Mouse (Mus musculus): ENCODE measurements at regions not wholly inside any gene's neighbourhood (a gene's known extent, or its start where the extent isn't known, plus 50 kb on each side); places are given as distances from the start of the nearest gene placed in this dataset.

DNA sequence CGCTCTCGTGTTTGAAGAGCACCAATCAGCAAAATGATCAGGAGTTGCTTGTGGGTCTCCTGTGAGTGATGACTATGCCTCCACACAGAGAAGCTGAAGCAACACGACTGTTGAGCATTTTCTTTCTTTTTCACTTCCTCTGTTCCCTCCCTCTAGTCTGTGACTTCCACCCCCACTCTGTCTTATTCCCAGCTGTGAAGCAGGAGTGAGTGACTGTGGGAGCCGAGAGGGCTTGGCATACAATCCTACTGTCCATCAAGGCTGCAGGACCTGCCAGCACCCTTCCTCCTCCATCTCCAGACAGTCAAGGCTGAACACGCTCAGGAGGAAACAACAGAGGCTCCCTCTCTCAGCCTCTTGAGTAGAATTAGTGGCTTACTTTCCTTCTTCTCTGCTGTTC is 401.3 kb downstream of the Plcl1 start:
- no peak for TF ChIP-seq CTCF (IDR thresholded peaks at IDR 0.05; ENCODE audit: control insufficient read depth, insufficient read depth, insufficient replicate concordance, low read depth, low read length)
- no peak for TF ChIP-seq POLR2A (IDR thresholded peaks at IDR 0.05; ENCODE audit: control insufficient read depth, low read depth, low read length)
- Histone ChIP-seq H3K4me1 (ENCODE audit: control insufficient read depth, insufficient read depth, low read length) (no peaks in the 10 kb centered on the region), H3K4me3 (ENCODE audit: control insufficient read depth, low read depth, low read length) (no peak overlapping the region), H3K27ac (ENCODE audit: control insufficient read depth, insufficient read depth, low read depth, low read length) (no peak overlapping the region), H3K36me3 (ENCODE audit: control insufficient read depth, insufficient read depth, low read length) (no peaks in the 10 kb centered on the region), H3K27me3 (ENCODE audit: control insufficient read depth, insufficient read depth, low read length) (no peaks in the 10 kb centered on the region)

DNA sequence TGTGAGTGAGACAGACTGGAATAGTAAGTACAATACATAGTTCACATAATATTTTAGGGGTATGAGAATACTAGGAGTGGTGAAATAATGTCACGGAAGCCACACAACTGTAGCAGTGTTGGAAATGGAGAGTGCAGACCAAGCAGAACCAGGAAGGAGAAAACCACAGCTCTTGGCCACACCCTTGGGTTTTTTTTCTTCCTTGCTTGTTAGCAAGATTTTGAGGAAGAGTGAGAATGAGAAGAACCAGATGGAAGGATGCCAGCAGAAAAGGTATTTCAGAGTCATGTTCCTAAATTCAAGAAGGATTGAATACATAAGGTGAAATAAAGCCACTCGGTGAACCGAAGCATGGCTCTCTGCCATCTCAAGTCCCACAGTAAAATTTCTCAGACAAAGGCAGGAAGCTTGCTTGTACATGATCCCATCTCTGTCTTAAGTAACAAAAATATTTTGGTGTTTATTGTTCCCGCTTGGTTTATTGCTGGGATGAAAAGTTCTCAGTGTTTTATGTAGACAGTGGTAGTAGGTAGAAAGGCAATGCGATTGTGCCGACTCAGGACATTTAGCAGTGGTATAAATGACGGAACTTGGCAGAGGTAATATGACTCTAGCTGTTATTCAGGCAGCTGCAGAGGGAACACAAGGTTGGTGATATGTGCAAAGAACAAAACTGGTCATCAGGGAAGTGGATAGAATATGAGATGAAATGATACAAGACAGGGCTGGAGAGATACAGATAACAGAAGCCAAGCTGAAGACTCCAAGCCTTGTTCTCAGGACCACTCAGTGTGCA is 403.2 kb downstream of the Plcl1 start:
- Histone ChIP-seq H3K27me3 (ENCODE audit: control insufficient read depth, insufficient read depth, low read length) (no peaks in the 10 kb centered on the region), H3K4me3 (ENCODE audit: control insufficient read depth, low read depth, low read length) (no peak overlapping the region), H3K36me3 (ENCODE audit: control insufficient read depth, insufficient read depth, low read length) (no peaks in the 10 kb centered on the region), H3K27ac (ENCODE audit: control insufficient read depth, insufficient read depth, low read depth, low read length) (no peak overlapping the region), H3K4me1 (ENCODE audit: control insufficient read depth, insufficient read depth, low read length) (no peaks in the 10 kb centered on the region)
- no peak for TF ChIP-seq CTCF (IDR thresholded peaks at IDR 0.05; ENCODE audit: control insufficient read depth, insufficient read depth, insufficient replicate concordance, low read depth, low read length)
- no peak for TF ChIP-seq POLR2A (IDR thresholded peaks at IDR 0.05; ENCODE audit: control insufficient read depth, low read depth, low read length)

DNA sequence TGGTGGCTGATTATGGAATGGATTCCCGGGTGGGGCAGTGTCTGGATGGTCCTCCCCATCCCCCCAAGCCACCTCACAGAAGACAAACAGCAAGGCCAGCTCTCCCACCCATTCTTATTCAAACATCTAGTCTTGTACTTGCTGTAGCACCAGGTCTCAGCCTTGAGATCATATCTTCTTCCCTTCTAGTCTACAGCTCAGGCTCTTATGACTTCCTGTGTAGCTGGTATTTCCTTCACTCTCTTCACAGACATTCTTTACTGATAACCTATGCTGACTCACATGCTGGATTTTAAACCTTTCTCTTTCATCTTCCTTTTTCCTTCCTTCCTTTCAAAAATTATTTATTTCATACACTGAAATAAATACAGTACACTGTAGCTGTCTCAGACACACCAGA is 406.8 kb downstream of the Plcl1 start:
- no peaks in the 10 kb centered on the region for H3K4me1 ChIP-seq (ENCODE audit: control insufficient read depth, insufficient read depth, low read length)
- TF ChIP-seq CTCF (IDR thresholded peaks at IDR 0.05; ENCODE audit: control insufficient read depth, insufficient read depth, insufficient replicate concordance, low read depth, low read length) (no peak), POLR2A (IDR thresholded peaks at IDR 0.05; ENCODE audit: control insufficient read depth, low read depth, low read length) (no peak)
- no peak overlapping the region for H3K4me3 ChIP-seq (ENCODE audit: control insufficient read depth, low read depth, low read length)
- no peaks in the 10 kb centered on the region for H3K36me3 ChIP-seq (ENCODE audit: control insufficient read depth, insufficient read depth, low read length)
- no peaks in the 10 kb centered on the region for H3K27me3 ChIP-seq (ENCODE audit: control insufficient read depth, insufficient read depth, low read length)
- H3K27ac ChIP-seq (ENCODE audit: control insufficient read depth, insufficient read depth, low read depth, low read length), result no peak overlapping the region

DNA sequence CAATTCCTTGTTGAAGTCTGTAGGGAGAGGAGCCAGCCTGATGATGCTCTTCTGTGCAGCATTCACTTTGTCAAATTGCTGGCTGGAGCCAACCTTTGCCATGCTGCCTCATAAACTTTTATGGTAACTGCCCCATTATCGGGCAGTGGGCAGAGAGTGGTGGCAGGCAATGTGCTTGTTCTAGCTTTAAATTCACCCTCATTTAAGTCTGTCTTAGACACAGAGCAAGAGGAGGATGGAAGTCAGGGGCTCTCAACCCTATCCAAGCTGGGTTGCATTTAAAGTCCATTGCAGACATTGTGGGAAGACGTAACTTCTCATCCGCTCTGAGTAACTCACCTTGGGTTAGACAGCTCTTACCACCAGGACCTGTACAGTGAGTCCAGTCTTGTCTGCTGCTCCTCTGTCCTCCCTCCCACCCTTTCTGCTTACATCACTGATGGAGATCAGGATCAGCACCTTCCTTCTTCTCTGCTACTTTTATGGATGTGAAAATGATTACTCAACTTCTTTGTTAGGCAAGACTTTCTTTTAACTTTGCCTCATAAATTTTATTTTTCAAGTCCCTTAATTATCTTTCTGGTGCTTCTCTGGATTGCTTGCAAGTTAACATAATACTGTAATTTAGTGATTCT is 415.3 kb downstream of the Plcl1 start:
- no peaks in the 10 kb centered on the region for H3K27me3 ChIP-seq (ENCODE audit: control insufficient read depth, insufficient read depth, low read length)
- no peak overlapping the region for H3K27ac ChIP-seq (ENCODE audit: control insufficient read depth, insufficient read depth, low read depth, low read length)
- TF ChIP-seq POLR2A (IDR thresholded peaks at IDR 0.05; ENCODE audit: control insufficient read depth, low read depth, low read length), result no peak
- no peak for TF ChIP-seq CTCF (IDR thresholded peaks at IDR 0.05; ENCODE audit: control insufficient read depth, insufficient read depth, insufficient replicate concordance, low read depth, low read length)
- no peaks in the 10 kb centered on the region for H3K4me1 ChIP-seq (ENCODE audit: control insufficient read depth, insufficient read depth, low read length)
- no peak overlapping the region for H3K4me3 ChIP-seq (ENCODE audit: control insufficient read depth, low read depth, low read length)
- H3K36me3 ChIP-seq (ENCODE audit: control insufficient read depth, insufficient read depth, low read length), result no peaks in the 10 kb centered on the region

DNA sequence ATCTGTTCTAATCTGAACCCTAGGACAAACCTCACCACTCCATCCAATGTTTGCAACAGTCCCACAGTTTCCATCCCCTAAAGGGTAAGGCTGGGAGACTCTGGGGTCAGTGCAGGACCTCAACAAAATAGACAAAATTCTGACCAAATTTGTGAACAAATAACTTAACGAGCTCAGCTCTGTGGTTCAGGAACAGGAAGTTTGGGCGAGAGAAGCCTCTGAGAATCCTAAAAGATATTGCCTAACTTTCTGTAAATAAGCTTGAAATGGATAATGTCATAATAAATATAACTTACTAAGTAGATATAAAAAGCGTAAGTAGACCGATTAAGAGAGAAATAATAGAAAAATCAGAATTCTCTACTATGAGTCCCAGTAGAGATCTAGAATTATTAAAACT is 416.9 kb downstream of the Plcl1 start:
- no peaks in the 10 kb centered on the region for H3K4me1 ChIP-seq (ENCODE audit: control insufficient read depth, insufficient read depth, low read length)
- H3K36me3 ChIP-seq (ENCODE audit: control insufficient read depth, insufficient read depth, low read length), result no peaks in the 10 kb centered on the region
- no peaks in the 10 kb centered on the region for H3K27me3 ChIP-seq (ENCODE audit: control insufficient read depth, insufficient read depth, low read length)
- no peak overlapping the region for H3K27ac ChIP-seq (ENCODE audit: control insufficient read depth, insufficient read depth, low read depth, low read length)
- TF ChIP-seq CTCF (IDR thresholded peaks at IDR 0.05; ENCODE audit: control insufficient read depth, insufficient read depth, insufficient replicate concordance, low read depth, low read length) (no peak), POLR2A (IDR thresholded peaks at IDR 0.05; ENCODE audit: control insufficient read depth, low read depth, low read length) (no peak)
- no peak overlapping the region for H3K4me3 ChIP-seq (ENCODE audit: control insufficient read depth, low read depth, low read length)

DNA sequence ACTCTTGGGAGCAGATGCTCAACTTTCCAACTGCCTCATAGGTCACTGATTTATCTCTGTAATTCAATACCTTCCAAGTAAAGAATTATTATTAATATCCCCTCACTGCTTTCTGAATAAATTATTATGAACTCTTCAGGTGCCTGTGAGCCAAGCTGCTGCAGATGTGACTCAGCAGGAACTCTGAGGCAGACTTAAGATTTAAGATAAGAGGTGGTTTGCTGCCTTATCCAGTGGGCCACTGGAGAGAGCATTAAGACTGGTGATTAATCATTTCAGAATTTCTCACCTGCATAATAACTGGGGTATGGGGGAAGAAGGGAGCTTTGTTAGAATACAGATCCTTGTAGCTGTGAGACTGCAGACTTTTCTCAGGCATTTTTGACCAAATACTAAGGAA is 421.5 kb downstream of the Plcl1 start:
- no peak for TF ChIP-seq CTCF (IDR thresholded peaks at IDR 0.05; ENCODE audit: control insufficient read depth, insufficient read depth, insufficient replicate concordance, low read depth, low read length)
- TF ChIP-seq POLR2A (IDR thresholded peaks at IDR 0.05; ENCODE audit: control insufficient read depth, low read depth, low read length), result no peak
- H3K27me3 ChIP-seq (ENCODE audit: control insufficient read depth, insufficient read depth, low read length), result no peaks in the 10 kb centered on the region

DNA sequence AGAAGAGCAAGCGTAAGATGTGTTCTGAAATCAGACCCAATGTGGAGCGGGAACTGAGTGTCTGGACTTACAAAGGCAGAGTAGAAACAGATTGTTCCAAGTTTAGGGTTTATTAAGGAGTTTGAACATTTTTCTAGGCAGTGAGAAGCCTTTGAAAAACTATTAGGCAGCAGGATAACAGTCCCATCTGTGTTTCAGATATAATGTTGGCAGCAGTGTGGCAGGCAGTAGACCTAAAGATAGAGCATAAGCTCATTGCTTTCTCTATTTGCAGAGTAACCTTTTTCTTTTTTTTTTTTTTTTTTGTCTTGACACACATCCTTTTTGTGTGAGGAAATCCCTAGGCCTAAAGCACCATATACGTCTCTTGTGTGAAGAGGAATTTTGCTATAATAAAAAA is 429.6 kb downstream of the Plcl1 start:
- no peaks in the 10 kb centered on the region for H3K27me3 ChIP-seq (ENCODE audit: control insufficient read depth, insufficient read depth, low read length)

More for the DNA sequence above, 421.5 kb downstream of the Plcl1 start:
- no peak overlapping the region for H3K27ac ChIP-seq (ENCODE audit: control insufficient read depth, insufficient read depth, low read depth, low read length)
- no peaks in the 10 kb centered on the region for H3K36me3 ChIP-seq (ENCODE audit: control insufficient read depth, insufficient read depth, low read length)
- H3K4me1 ChIP-seq (ENCODE audit: control insufficient read depth, insufficient read depth, low read length), result no peaks in the 10 kb centered on the region
- no peak overlapping the region for H3K4me3 ChIP-seq (ENCODE audit: control insufficient read depth, low read depth, low read length)

More for the DNA sequence above, 429.6 kb downstream of the Plcl1 start:
- TF ChIP-seq CTCF (IDR thresholded peaks at IDR 0.05; ENCODE audit: control insufficient read depth, insufficient read depth, insufficient replicate concordance, low read depth, low read length) (no peak), POLR2A (IDR thresholded peaks at IDR 0.05; ENCODE audit: control insufficient read depth, low read depth, low read length) (no peak)
- Histone ChIP-seq H3K36me3 (ENCODE audit: control insufficient read depth, insufficient read depth, low read length) (no peaks in the 10 kb centered on the region), H3K27ac (ENCODE audit: control insufficient read depth, insufficient read depth, low read depth, low read length) (no peak overlapping the region), H3K4me1 (ENCODE audit: control insufficient read depth, insufficient read depth, low read length) (no peaks in the 10 kb centered on the region), H3K4me3 (ENCODE audit: control insufficient read depth, low read depth, low read length) (no peak overlapping the region)

Measured in testis, adult 2 months (tissue).